In the genomic region with DNA sequence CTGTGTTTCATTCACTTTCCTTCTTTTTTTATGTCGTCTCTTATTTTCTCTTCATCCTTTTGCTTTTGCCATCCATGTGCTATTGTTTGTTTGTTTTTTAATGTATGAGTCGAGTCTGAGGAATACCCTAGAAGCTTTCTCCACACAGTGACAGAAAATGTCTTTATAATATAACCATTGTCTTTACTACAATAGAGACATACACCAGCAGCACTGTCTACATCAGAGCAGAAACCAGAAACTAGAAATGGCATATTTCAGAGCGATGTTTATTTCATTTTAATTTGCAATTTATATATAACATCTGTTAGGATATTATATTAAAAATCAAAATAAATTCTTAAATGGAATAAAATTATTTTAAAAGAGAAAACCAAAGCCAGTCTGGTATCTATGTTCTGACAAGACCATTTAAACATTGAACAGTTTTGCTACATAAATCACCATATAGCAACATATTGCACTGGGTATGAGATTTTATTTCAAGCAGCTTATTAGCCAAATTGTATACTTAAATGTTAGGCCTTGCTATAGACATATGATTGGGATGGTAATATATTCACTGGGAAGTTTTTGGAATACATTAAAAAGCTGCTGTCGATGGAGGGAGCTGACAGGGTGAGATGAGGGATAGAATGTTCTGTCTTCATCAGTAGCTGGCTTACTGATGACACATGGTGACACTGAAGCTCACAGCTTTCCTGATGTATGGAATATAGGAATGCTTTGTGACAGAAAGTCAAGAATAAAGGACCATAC, we compare ENCODE assay signal across 26 mouse cellular contexts.
DNase-seq lines count a peak whose midpoint lies in the region; ATAC-seq and TF ChIP-seq lines count a peak whose summit lies in the region.
"Had no signal": no experiment of that assay in that cellular context is flagged by ENCODE, and none has a peak within 500 bp of the region (broad histone marks: within the 10 kb centered on the region; RNA-seq: fewer than 3 reads in every experiment).

No protein-coding gene starts in this region.

- no peak overlapping the region for H3K4me2 ChIP-seq in forebrain, embryonic 13.5 days
- no peak overlapping the region for H3K4me2 ChIP-seq in forebrain, embryonic 15.5 days (replicated peaks)
- H3K4me2 ChIP-seq in forebrain, embryonic 12.5 days: no peak overlapping the region
- H3K4me2 ChIP-seq in forebrain, postnatal 0 days (ENCODE audit: low read depth): no peak overlapping the region
- H3K4me2 ChIP-seq: embryonic facial prominence, embryonic 13.5 days; embryonic facial prominence, embryonic 15.5 days had no signal

- H3K4me3 ChIP-seq in forebrain, embryonic 13.5 days: no peak overlapping the region
- H3K4me3 ChIP-seq in forebrain, embryonic 10.5 days: no peak overlapping the region
- H3K4me3 ChIP-seq in forebrain, embryonic 15.5 days: no peak overlapping the region
- H3K4me3 ChIP-seq in forebrain, embryonic 12.5 days (replicated peaks): no peak overlapping the region
- no peak overlapping the region for H3K4me3 ChIP-seq in forebrain, postnatal 0 days (ENCODE audit: low read depth, low read length)
- H3K4me3 ChIP-seq: embryonic facial prominence, embryonic 13.5 days; embryonic facial prominence, embryonic 15.5 days; erythroblast, embryonic 14.5 days had no signal

- WGBS in forebrain, embryonic 13.5 days: 77% methylated on average over 4 of the region's 4 CpGs
- 80% methylated on average over 4 of the region's 4 CpGs for WGBS in forebrain, embryonic 10.5 days
- 64% methylated on average over 4 of the region's 4 CpGs for WGBS in forebrain, embryonic 15.5 days
- WGBS in forebrain, embryonic 12.5 days: 81% methylated on average over 4 of the region's 4 CpGs
- WGBS in forebrain, postnatal 0 days: 55% methylated on average over 4 of the region's 4 CpGs

- no peaks in the 10 kb centered on the region for H3K4me1 ChIP-seq in forebrain, embryonic 13.5 days
- H3K4me1 ChIP-seq in forebrain, embryonic 10.5 days: no peaks in the 10 kb centered on the region
- peaks cover 3% of the 10 kb centered on the region; the same call in 1 of the 2 replicates for H3K4me1 ChIP-seq in forebrain, embryonic 15.5 days
- no peaks in the 10 kb centered on the region for H3K4me1 ChIP-seq in forebrain, embryonic 12.5 days
- H3K4me1 ChIP-seq in forebrain, postnatal 0 days (ENCODE audit: insufficient read depth): no peaks in the 10 kb centered on the region
- H3K4me1 ChIP-seq: embryonic facial prominence, embryonic 13.5 days; embryonic facial prominence, embryonic 15.5 days had no signal

- no peaks in the 10 kb centered on the region for H3K36me3 ChIP-seq in forebrain, embryonic 13.5 days (ENCODE audit: poor library complexity, severe bottlenecking)
- H3K36me3 ChIP-seq in forebrain, embryonic 10.5 days (replicated peaks): no peaks in the 10 kb centered on the region
- no peaks in the 10 kb centered on the region for H3K36me3 ChIP-seq in forebrain, embryonic 15.5 days
- H3K36me3 ChIP-seq in forebrain, embryonic 12.5 days (replicated peaks): no peaks in the 10 kb centered on the region
- H3K36me3 ChIP-seq in forebrain, postnatal 0 days (ENCODE audit: insufficient read depth): no peaks in the 10 kb centered on the region
- H3K36me3 ChIP-seq: embryonic facial prominence, embryonic 13.5 days; embryonic facial prominence, embryonic 15.5 days; G1E had no signal

- no peaks in the 10 kb centered on the region for H3K27me3 ChIP-seq in forebrain, embryonic 13.5 days
- no peaks in the 10 kb centered on the region for H3K27me3 ChIP-seq in forebrain, embryonic 10.5 days (ENCODE audit: poor library complexity, severe bottlenecking)
- H3K27me3 ChIP-seq in forebrain, embryonic 15.5 days: no peaks in the 10 kb centered on the region
- no peaks in the 10 kb centered on the region for H3K27me3 ChIP-seq in forebrain, embryonic 12.5 days
- no peaks in the 10 kb centered on the region for H3K27me3 ChIP-seq in forebrain, postnatal 0 days (ENCODE audit: insufficient read depth, low read length)
- H3K27me3 ChIP-seq: CH12.LX; embryonic facial prominence, embryonic 13.5 days; embryonic facial prominence, embryonic 15.5 days had no signal

- TF ChIP-seq CTCF in brain, embryonic 14.5 days (IDR thresholded peaks at IDR 0.05; ENCODE audit: borderline replicate concordance, extremely low read depth, insufficient read depth, insufficient read length): no peak
- no peak for TF ChIP-seq CTCF in forebrain, postnatal 0 days (IDR thresholded peaks at IDR 0.05; ENCODE audit: low read depth)

- no peaks in the 10 kb centered on the region for H3K9me3 ChIP-seq in forebrain, embryonic 13.5 days (replicated peaks)
- H3K9me3 ChIP-seq in forebrain, embryonic 10.5 days: no peaks in the 10 kb centered on the region
- no peaks in the 10 kb centered on the region for H3K9me3 ChIP-seq in forebrain, embryonic 15.5 days
- H3K9me3 ChIP-seq in forebrain, embryonic 12.5 days: no peaks in the 10 kb centered on the region
- no peaks in the 10 kb centered on the region for H3K9me3 ChIP-seq in forebrain, postnatal 0 days (ENCODE audit: low read length)
- H3K9me3 ChIP-seq: embryonic facial prominence, embryonic 13.5 days; embryonic facial prominence, embryonic 15.5 days; G1E had no signal

- no peak overlapping the region for H3K27ac ChIP-seq in forebrain, embryonic 13.5 days
- no peak overlapping the region for H3K27ac ChIP-seq in forebrain, embryonic 10.5 days
- H3K27ac ChIP-seq in forebrain, embryonic 15.5 days (replicated peaks): peak overlapping the region; percentile 59
- H3K27ac ChIP-seq in forebrain, embryonic 12.5 days: no peak overlapping the region
- H3K27ac ChIP-seq in forebrain, postnatal 0 days (ENCODE audit: low read depth, low read length): no peak overlapping the region
- H3K27ac ChIP-seq: embryonic facial prominence, embryonic 13.5 days; embryonic facial prominence, embryonic 15.5 days had no signal

- TF ChIP-seq POLR2A in brain, embryonic 14.5 days (IDR thresholded peaks at IDR 0.05; ENCODE audit: borderline replicate concordance, extremely low read depth, insufficient read depth, insufficient read length, poor library complexity, severe bottlenecking): no peak

- no peak for DNase-seq in forebrain, embryonic 10.5 days (ENCODE audit: extremely low spot score, low spot score)
- peak; percentile 63 for DNase-seq in brain, embryonic 14.5 days (ENCODE audit: low read depth)
- peak; percentile 14 for DNase-seq in forebrain, postnatal 0 days
- DNase-seq: adrenal gland, adult 8-10 months; adrenal gland, postnatal 14 days; adrenal gland, postnatal 36 days; B cell, adult 2 months; cerebellum, adult 11 months; cerebellum, adult 18-20 months; cerebellum, adult 8-10 months; cerebellum, adult 9-11 months; cerebellum, postnatal 14 days; cerebellum, postnatal 36 days; embryo, embryonic 11 days had no signal

- peak; percentile 83 for ATAC-seq in forebrain, embryonic 13.5 days
- peak; percentile 85 for ATAC-seq in forebrain, embryonic 15.5 days (replicated peaks)
- no peak for ATAC-seq in forebrain, embryonic 12.5 days (ENCODE audit: low FRiP score)
- peak; percentile 72 for ATAC-seq in forebrain, postnatal 0 days
- no peak for ATAC-seq in granulocyte monocyte progenitor cell, adult 5-6 weeks (replicated peaks; ENCODE audit: poor library complexity, severe bottlenecking)
- ATAC-seq: activated CD4-positive, CD25-positive, alpha-beta regulatory T cell, adult 4 months; CD4-positive, CD25-positive, alpha-beta regulatory T cell, adult 4 months; Patski had no signal

- H3K9ac ChIP-seq in forebrain, embryonic 13.5 days: no peak overlapping the region
- no peak overlapping the region for H3K9ac ChIP-seq in forebrain, embryonic 15.5 days (replicated peaks)
- no peak overlapping the region for H3K9ac ChIP-seq in forebrain, embryonic 12.5 days
- H3K9ac ChIP-seq in forebrain, postnatal 0 days: no peak overlapping the region
- H3K9ac ChIP-seq: embryonic facial prominence, embryonic 13.5 days; embryonic facial prominence, embryonic 15.5 days had no signal

Comparison
In these comparisons a context has a peak if more than half of its experiments do, and no peak if none do; other contexts are left out.
1. ATAC-seq: peak in forebrain, embryonic 13.5 days (single experiment), forebrain, embryonic 15.5 days (single experiment) and forebrain, postnatal 0 days (single experiment); none in forebrain, embryonic 12.5 days (single experiment) and granulocyte monocyte progenitor cell, adult 5-6 weeks (single experiment).